Mouse (Mus musculus): ENCODE measurements around the gene Fbxw7. TPM values are rescaled to one million over a fixed set of nuclear protein-coding genes. Genes with fewer than 3 reads are reported as not detected.
"Not testable (repeated sequence)": the region's sequence is repeated elsewhere in the genome, so short reads cannot be mapped to it uniquely, and the experiment has no call there.

Fbxw7 gene
- polyA plus RNA-seq, 1 experiment from 2014 or later = 20.6 TPM

DNA sequence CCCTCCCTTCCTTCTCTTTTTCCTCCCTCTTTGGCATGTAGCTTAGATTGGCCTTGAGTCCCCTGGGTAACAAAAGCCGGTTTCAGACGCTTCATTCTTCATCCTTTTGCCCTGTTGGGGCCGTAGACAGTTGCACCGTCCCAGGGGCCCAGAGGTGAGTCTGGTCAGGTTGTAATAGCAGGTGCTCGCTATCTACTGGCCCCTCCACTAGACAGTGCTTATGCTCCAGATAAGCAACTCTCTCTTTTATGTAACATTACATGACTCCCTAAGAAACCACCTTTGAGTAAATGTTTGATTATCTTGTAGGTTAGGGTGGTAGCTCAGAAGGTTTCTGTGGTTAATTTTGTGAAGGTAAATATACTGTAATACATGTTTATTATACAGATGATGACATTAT is 21.0 kb downstream of the Fbxw7 start:
- no peak for ATAC-seq (ENCODE audit: low FRiP score)
- no peak overlapping the region for H3K4me2 ChIP-seq (replicated peaks)
- no peaks in the 10 kb centered on the region for H3K36me3 ChIP-seq
- H3K27ac ChIP-seq = no peak overlapping the region
- H3K9me3 ChIP-seq (replicated peaks) = no peaks in the 10 kb centered on the region
- no peaks in the 10 kb centered on the region for H3K27me3 ChIP-seq
- no peaks in the 10 kb centered on the region for H3K4me1 ChIP-seq
- H3K4me3 ChIP-seq = no peak overlapping the region
- 73% methylated on average over 5 of the region's 5 CpGs for WGBS
- no peak overlapping the region for H3K9ac ChIP-seq

DNA sequence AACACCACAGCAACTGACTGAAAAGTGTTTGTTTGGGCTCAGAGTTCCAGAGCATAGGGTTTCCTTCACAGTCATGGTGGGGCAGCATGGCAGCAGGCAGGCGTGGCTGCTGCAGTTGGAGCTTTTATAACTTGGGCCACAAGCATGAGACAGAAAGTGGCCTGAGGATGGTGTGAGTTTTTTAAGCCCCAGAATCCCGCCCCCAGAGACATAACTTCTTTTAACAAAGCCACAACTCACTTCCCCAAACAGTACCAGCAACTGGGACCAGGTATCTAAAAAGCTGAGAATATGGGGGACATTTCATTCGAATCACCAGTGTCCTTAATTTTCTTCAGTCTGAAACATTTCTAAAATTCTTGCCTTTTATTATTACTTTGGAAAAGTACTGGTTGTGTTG is 22.9 kb downstream of the Fbxw7 start:
- H3K9me3 ChIP-seq (replicated peaks) = no peaks in the 10 kb centered on the region
- 96% methylated on average over 3 of the region's 3 CpGs for WGBS
- no peak for ATAC-seq (ENCODE audit: low FRiP score)

DNA sequence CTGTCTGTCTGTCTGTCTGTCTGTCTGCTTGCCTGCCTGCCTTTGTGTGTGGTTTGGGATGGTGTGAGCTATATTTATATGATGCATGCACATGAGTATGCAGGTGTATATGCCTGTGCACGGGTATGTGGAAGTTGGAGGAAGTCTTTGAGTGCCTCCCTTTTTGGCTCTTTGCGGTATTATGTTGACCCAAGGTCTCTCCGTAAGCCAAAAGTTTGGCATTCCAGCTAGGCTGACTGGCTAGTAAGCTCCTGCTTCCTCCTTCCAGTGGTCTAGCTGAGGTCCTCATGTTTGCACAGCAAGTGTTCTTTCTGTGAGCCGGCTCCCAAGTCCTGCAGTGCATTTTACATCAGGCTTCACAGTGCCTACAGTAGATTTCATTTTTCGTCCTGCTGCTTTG is 24.4 kb downstream of the Fbxw7 start:
- no peak overlapping the region for H3K27ac ChIP-seq
- no peak overlapping the region for H3K4me3 ChIP-seq
- no peaks in the 10 kb centered on the region for H3K4me1 ChIP-seq
- WGBS = 79% methylated on average over 5 of the region's 5 CpGs
- no peak overlapping the region for H3K4me2 ChIP-seq (replicated peaks)
- H3K9me3 ChIP-seq (replicated peaks) = no peaks in the 10 kb centered on the region
- H3K9ac ChIP-seq = no peak overlapping the region
- no peaks in the 10 kb centered on the region for H3K27me3 ChIP-seq
- no peak for ATAC-seq (ENCODE audit: low FRiP score)
- H3K36me3 ChIP-seq = no peaks in the 10 kb centered on the region

More for the DNA sequence above, 22.9 kb downstream of the Fbxw7 start:
- no peaks in the 10 kb centered on the region for H3K4me1 ChIP-seq
- no peaks in the 10 kb centered on the region for H3K27me3 ChIP-seq
- H3K36me3 ChIP-seq = no peaks in the 10 kb centered on the region
- H3K9ac ChIP-seq = no peak overlapping the region
- no peak overlapping the region for H3K4me3 ChIP-seq
- no peak overlapping the region for H3K27ac ChIP-seq
- H3K4me2 ChIP-seq (replicated peaks) = no peak overlapping the region

DNA sequence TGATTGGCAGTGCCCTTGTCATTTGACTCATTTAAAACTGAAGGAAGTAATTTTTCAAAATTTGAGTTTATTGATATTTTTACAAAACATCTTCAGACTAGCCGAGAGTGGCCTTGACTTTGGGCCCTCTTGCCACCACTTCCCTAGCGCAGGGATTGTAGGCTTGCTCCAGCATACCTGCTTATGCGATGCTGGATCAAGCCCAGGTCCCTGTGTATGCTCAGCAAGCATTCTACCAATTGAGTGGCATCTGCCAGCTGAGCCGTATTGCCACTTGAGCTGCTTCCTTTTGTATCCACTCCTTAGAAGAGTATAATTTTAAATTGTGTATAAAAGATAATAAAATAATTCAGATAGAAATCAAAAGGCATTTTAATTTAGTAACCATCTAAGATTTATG is 26.2 kb downstream of the Fbxw7 start:
- 93% methylated on average over 4 of the region's 4 CpGs for WGBS
- Histone ChIP-seq H3K27me3 (no peaks in the 10 kb centered on the region), H3K9ac (no peak overlapping the region), H3K4me3 (no peak overlapping the region), H3K4me2 (replicated peaks) (no peak overlapping the region), H3K9me3 (replicated peaks) (no peaks in the 10 kb centered on the region), H3K4me1 (no peaks in the 10 kb centered on the region), H3K27ac (no peak overlapping the region), H3K36me3 (no peaks in the 10 kb centered on the region)
- ATAC-seq (ENCODE audit: low FRiP score) = no peak

DNA sequence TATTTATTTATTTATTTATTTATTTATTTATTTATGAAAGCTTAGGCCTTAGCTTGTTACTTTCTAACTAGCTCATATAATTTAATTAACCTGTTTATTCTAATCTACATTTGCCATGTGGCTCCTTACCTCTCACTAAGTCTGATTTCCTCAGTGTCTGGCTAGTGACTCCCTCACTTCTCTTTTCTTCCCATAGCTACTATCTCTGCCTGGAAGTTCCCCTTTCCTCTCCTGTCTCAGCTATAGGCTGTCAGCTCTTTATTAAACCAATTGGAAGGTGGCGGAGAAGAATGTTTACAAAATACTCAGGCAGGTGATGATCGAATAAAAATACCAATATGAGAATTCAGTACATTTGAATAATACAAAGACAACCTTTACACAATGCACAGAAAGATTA is 27.7 kb downstream of the Fbxw7 start:
- H3K9ac ChIP-seq = no peak overlapping the region
- no peak overlapping the region for H3K4me3 ChIP-seq
- H3K4me1 ChIP-seq = no peaks in the 10 kb centered on the region
- H3K4me2 ChIP-seq (replicated peaks) = no peak overlapping the region
- ATAC-seq (ENCODE audit: low FRiP score) = no peak
- no peaks in the 10 kb centered on the region for H3K27me3 ChIP-seq
- 92% methylated on average over 2 of the region's 2 CpGs for WGBS
- no peaks in the 10 kb centered on the region for H3K36me3 ChIP-seq
- H3K9me3 ChIP-seq (replicated peaks) = no peaks in the 10 kb centered on the region
- no peak overlapping the region for H3K27ac ChIP-seq

DNA sequence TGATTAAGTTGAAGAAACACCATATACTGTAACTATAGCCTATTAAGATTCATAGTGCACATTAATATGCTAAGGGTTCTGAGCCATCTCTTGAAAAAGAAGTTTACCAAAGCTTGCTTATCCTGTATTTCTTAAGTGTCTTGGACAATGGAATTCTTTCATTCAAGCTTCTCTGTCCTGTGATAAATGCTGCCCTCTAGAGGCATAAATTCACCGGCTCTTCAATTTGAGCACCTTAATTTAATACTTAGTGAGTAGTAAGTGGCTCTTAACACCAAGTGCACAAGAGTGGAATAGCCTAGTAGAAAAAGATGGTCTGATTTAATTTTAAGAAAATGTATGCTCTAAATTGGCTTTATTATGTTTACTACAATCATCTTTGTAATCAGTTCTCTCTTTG is 28.5 kb downstream of the Fbxw7 start:
- Histone ChIP-seq H3K4me2 (replicated peaks) (no peak overlapping the region), H3K4me1 (no peaks in the 10 kb centered on the region), H3K27me3 (no peaks in the 10 kb centered on the region), H3K27ac (no peak overlapping the region), H3K4me3 (no peak overlapping the region), H3K9ac (no peak overlapping the region), H3K9me3 (replicated peaks) (no peaks in the 10 kb centered on the region), H3K36me3 (no peaks in the 10 kb centered on the region)
- 57% methylated on average over 1 of the region's 1 CpGs for WGBS
- ATAC-seq (ENCODE audit: low FRiP score) = no peak

DNA sequence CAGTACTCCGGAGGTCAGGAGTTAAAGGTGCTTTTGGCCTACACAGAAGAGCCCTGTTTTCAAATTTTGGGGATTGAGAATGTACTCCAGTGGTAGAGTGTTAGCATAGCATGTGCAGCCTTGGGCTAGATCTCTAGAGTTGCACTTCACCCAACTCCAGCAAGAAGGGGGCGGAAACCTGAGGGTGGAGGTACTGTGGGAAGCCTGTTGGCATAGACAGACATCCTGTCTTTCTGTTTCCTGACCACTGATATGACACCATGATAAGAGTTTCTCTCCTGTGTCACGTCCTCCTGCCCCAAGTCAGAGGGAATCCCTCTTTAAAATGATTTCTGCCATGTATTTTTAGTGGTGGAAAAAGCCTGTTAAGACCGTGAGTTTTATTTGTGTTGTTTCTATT is 33.7 kb downstream of the Fbxw7 start:
- H3K4me2 ChIP-seq (replicated peaks) = no peak overlapping the region
- H3K9ac ChIP-seq = no peak overlapping the region
- H3K4me3 ChIP-seq = no peak overlapping the region
- no peaks in the 10 kb centered on the region for H3K9me3 ChIP-seq (replicated peaks)
- no peak overlapping the region for H3K27ac ChIP-seq
- no peak for ATAC-seq (ENCODE audit: low FRiP score)
- WGBS = 84% methylated on average over 4 of the region's 4 CpGs
- H3K36me3 ChIP-seq = no peaks in the 10 kb centered on the region
- H3K27me3 ChIP-seq = no peaks in the 10 kb centered on the region
- H3K4me1 ChIP-seq = no peaks in the 10 kb centered on the region; the same call in 1 of the 2 replicates

DNA sequence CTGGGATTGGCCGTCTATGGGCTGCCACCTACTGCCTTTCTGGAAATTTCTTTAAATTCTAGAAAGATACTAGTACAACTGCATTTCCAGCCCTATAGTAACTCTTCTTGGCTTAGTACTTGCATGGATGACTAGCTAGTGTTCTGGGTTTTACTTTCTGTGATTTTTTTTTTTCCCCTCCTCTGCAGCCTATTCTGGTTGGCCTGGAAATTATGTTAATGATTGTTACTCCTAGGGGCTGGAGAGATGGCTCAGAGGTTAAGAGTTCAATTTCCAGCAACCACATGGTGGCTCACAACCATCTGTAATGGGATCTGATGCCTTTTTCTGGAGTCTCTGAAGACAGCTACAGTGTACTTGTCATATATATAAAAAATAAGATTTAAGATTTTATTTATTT is 35.4 kb downstream of the Fbxw7 start:
- Histone ChIP-seq H3K9me3 (replicated peaks) (no peaks in the 10 kb centered on the region), H3K4me1 (no peaks in the 10 kb centered on the region; the same call in 1 of the 2 replicates), H3K36me3 (no peaks in the 10 kb centered on the region), H3K27ac (no peak overlapping the region), H3K27me3 (no peaks in the 10 kb centered on the region), H3K4me2 (replicated peaks) (no peak overlapping the region), H3K9ac (no peak overlapping the region), H3K4me3 (no peak overlapping the region)
- no peak for ATAC-seq (ENCODE audit: low FRiP score)
- 80% methylated on average over 1 of the region's 1 CpGs for WGBS

DNA sequence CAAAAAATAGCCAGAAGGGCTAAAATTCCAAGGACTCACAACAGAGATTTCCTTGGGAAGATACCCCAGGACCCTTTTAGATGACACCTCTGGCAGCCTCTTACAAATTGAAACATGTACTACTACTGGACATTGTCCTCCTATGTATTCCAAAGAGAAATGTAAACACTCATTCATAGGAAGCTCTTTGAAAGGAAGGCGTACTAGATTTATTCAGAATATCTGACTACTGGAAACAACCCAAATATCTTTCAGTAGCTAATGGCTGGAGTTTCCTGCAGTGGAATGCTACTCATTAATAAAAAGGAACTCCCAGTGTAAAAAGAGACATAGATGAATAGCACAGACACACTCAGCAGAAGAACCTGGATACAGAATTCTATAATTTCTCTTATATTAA is 36.7 kb downstream of the Fbxw7 start:
- no peaks in the 10 kb centered on the region for H3K27me3 ChIP-seq
- no peak overlapping the region for H3K4me3 ChIP-seq
- H3K9me3 ChIP-seq (replicated peaks) = no peaks in the 10 kb centered on the region
- ATAC-seq (ENCODE audit: low FRiP score) = no peak
- H3K27ac ChIP-seq = no peak overlapping the region
- no peaks in the 10 kb centered on the region; the same call in 1 of the 2 replicates for H3K4me1 ChIP-seq
- WGBS = 83% methylated on average over 1 of the region's 1 CpGs
- H3K36me3 ChIP-seq = no peaks in the 10 kb centered on the region
- no peak overlapping the region for H3K9ac ChIP-seq
- no peak overlapping the region for H3K4me2 ChIP-seq (replicated peaks)

DNA sequence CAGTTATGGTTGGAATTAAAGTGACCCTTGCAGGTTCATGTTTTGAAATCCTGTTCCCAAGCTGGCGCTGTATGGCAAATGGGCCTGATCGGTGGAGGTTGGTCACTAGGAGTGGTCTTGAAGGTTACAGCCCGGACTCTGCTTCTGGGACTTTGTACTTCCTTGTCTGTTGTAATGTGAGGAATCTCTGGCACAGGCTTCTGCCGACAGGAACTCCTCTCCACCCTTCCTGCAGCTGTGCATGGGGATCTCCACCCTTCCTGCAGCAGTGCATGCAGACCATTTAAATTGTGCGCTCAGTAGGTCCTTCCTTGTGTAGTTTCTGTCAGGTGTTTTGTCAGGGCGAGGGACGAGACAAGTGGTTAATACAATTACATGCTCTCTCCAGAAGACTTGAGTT is 37.8 kb downstream of the Fbxw7 start:
- no peak for ATAC-seq (ENCODE audit: low FRiP score)
- Histone ChIP-seq H3K27ac (no peak overlapping the region), H3K36me3 (no peaks in the 10 kb centered on the region), H3K27me3 (no peaks in the 10 kb centered on the region), H3K4me3 (no peak overlapping the region), H3K9me3 (replicated peaks) (no peaks in the 10 kb centered on the region), H3K4me1 (no peaks in the 10 kb centered on the region; the same call in 1 of the 2 replicates), H3K9ac (no peak overlapping the region), H3K4me2 (replicated peaks) (no peak overlapping the region)
- 90% methylated on average over 7 of the region's 7 CpGs for WGBS

DNA sequence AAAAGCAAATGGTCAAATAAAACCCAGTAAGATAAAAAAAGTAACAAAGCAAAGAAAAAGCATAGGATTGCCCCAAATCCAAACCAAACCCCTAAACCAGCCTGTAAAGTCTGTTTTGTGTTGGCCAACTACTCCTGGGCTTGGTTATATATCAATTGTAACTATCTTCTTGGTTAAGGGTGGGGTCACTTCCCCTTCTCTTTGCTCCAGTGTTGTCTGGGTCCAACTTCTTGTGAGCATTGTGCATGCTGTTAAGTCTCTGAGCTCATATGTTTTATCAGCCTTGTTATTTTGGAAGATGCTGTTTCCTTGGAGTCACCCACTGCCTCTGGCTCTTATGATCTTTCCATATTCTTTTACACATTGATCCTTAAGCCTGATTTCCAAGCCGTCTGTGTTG is 39.4 kb downstream of the Fbxw7 start:
- Histone ChIP-seq H3K27me3 (no peaks in the 10 kb centered on the region), H3K36me3 (no peaks in the 10 kb centered on the region), H3K9ac (no peak overlapping the region), H3K4me1 (no peaks in the 10 kb centered on the region; the same call in 1 of the 2 replicates), H3K9me3 (replicated peaks) (no peaks in the 10 kb centered on the region), H3K4me2 (replicated peaks) (no peak overlapping the region), H3K27ac (no peak overlapping the region), H3K4me3 (no peak overlapping the region)
- 79% methylated on average over 1 of the region's 1 CpGs for WGBS
- no peak for ATAC-seq (ENCODE audit: low FRiP score)

DNA sequence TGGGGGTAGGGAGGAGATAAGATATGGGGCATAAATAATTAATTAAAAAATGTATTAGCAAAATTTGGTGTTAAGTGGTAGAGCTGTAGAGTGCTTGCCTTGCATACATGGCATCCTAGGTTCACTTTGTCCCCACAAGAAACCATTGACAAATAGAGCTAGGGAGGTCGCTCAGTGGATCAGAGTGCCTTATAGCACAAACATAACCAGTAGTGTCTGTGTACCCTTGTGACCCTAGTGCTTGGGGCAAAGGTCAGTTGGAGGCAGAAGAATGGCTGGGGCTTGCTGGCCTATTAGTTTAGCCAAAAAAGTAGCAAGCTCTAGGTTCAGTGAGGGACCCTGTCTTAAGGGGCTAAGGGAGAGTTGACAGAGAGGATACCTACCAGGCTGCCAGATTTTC is 45.6 kb downstream of the Fbxw7 start:
- 65% methylated on average over 1 of the region's 1 CpGs for WGBS
- ATAC-seq (ENCODE audit: low FRiP score) = no peak
- no peaks in the 10 kb centered on the region for H3K4me1 ChIP-seq
- no peak overlapping the region for H3K4me3 ChIP-seq
- no peaks in the 10 kb centered on the region for H3K36me3 ChIP-seq
- H3K27me3 ChIP-seq = no peaks in the 10 kb centered on the region
- H3K9me3 ChIP-seq (replicated peaks) = no peaks in the 10 kb centered on the region
- no peak overlapping the region for H3K9ac ChIP-seq
- H3K27ac ChIP-seq = no peak overlapping the region
- no peak overlapping the region for H3K4me2 ChIP-seq (replicated peaks)

DNA sequence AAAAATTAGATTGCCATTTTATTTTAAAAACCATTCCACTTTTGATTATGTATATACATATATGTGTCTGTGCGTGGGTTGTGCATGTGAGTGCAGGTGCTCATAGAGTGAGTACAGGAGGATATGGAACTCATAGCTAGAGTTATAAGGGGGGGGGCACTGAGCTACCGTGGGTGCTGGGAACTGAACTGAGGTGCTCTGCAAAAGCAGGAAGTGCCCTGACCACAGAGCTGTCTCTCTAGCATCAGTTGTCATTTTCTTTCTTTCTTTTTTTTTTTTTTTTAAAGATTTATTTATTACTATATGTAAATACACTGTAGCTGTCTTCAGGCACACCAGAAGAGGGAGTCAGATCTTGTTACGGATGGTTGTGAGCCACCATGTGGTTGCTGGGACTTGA is 46.7 kb downstream of the Fbxw7 start:
- H3K4me1 ChIP-seq; H3K27me3 ChIP-seq; H3K4me3 ChIP-seq; ATAC-seq (ENCODE audit: low FRiP score); H3K4me2 ChIP-seq (replicated peaks); H3K36me3 ChIP-seq; H3K9ac ChIP-seq; H3K9me3 ChIP-seq (replicated peaks); H3K27ac ChIP-seq: not testable (repeated sequence)
- 91% methylated on average over 3 of the region's 3 CpGs for WGBS

DNA sequence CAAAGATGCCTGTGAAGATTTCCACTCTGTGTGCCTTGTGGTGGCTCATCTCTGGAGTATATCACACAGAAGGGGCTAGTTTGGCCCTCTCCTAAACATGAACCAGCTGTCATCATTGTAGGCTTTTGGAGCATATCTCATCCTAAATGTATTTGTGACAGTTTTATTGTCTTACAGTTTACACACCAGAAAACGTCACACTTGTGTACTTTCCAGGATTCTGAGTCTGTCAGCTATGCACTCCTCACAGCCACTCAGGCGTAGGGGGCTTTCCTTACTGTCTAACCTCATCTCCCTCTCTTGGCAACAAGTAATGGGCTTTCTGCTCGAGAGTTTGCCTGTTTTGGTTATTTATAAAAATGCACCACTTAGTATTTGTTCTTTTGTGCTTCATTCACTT is 50.6 kb downstream of the Fbxw7 start:
- Histone ChIP-seq H3K27ac (no peak overlapping the region), H3K4me2 (replicated peaks) (no peak overlapping the region), H3K9me3 (replicated peaks) (no peaks in the 10 kb centered on the region), H3K27me3 (no peaks in the 10 kb centered on the region), H3K9ac (no peak overlapping the region), H3K4me1 (no peaks in the 10 kb centered on the region), H3K4me3 (no peak overlapping the region), H3K36me3 (no peaks in the 10 kb centered on the region)
- WGBS = 74% methylated on average over 3 of the region's 3 CpGs
- no peak for ATAC-seq (ENCODE audit: low FRiP score)

All from hindbrain, embryonic 12.5 days (tissue).